In the genomic region with DNA sequence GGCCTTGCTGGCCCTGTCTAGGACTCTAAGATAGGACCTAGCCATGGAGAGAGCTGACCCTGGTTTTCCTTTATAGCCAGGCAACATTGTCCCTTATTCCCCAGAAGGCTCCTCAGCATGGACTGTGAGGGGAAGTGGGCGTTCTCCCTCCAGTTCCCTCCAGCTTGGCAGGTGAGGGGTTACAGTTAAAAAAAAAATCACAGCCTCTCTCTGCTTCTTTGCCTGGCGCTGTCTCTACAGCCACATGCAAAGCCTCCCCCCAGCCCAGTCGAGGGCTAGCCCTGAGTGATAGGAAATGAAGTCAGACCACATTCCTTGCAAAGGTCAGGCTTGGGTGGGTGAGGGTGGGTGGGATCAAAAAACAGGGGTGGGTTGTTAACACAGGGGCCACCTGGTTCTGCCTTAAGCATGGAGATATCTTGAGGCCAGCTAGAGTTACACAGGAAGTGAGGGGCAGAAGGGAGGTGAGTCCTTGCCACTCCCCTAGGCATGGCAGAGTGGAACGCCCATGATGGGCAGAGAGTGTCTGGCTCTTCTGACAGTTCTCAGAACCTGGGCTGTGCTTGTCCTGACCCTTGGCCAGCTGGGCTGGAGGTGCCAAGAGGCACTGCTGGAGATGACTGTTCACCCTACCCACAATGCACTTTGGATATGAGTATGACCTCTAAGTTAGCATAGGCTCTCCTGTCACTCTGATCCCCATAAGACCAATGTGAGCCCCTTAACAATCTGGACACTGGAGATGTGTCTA, we compare ENCODE assay signal across 14 mouse cellular contexts. TPM values are rescaled to one million over a fixed set of nuclear protein-coding genes. Genes with fewer than 3 reads are reported as not detected.
DNase-seq lines count a peak whose midpoint lies in the region; ATAC-seq lines count a peak whose summit lies in the region.
"Had no signal": no experiment of that assay in that cellular context is flagged by ENCODE, and none has a peak within 500 bp of the region (broad histone marks: within the 10 kb centered on the region; RNA-seq: fewer than 3 reads in every experiment).

No protein-coding gene starts in this region.

- H3K27me3 ChIP-seq in heart, embryonic 16.5 days (ENCODE audit: control insufficient read depth, insufficient read depth, low read length): 0 out of 2 replicates have a peak, but pooled peaks cover 2% of the 10 kb centered on the region
- H3K27me3 ChIP-seq in intestine, embryonic 16.5 days (replicated peaks; ENCODE audit: control insufficient read depth, insufficient read depth, low read length): no peaks in the 10 kb centered on the region
- H3K27me3 ChIP-seq in forebrain, embryonic 11.5 days (ENCODE audit: control insufficient read depth, insufficient read depth, low read length): no peaks in the 10 kb centered on the region

- H3K9ac ChIP-seq in heart, embryonic 16.5 days (ENCODE audit: low read length): no peak overlapping the region
- no peak overlapping the region for H3K9ac ChIP-seq in intestine, embryonic 16.5 days (ENCODE audit: low read depth, low read length)
- H3K9ac ChIP-seq in forebrain, embryonic 11.5 days (ENCODE audit: low read length): no peak overlapping the region
- H3K9ac ChIP-seq: hindbrain, embryonic 12.5 days; liver, embryonic 15.5 days had no signal

- H3K4me3 ChIP-seq in heart, embryonic 16.5 days (ENCODE audit: low read length): no peak overlapping the region
- no peak overlapping the region for H3K4me3 ChIP-seq in intestine, embryonic 16.5 days (ENCODE audit: low read length)
- H3K4me3 ChIP-seq in forebrain, embryonic 11.5 days (ENCODE audit: low read depth, low read length): no peak overlapping the region
- H3K4me3 ChIP-seq: hindbrain, embryonic 12.5 days; liver, embryonic 15.5 days had no signal

- WGBS in heart, embryonic 16.5 days: 37% methylated on average over 4 of the region's 4 CpGs
- 29% methylated on average over 4 of the region's 4 CpGs for WGBS in intestine, embryonic 16.5 days
- 66% methylated on average over 4 of the region's 4 CpGs for WGBS in forebrain, embryonic 11.5 days

- 0 out of 2 replicates have a peak, but pooled peaks have one; percentile 12 for ATAC-seq in heart, embryonic 16.5 days (replicated peaks; ENCODE audit: extremely low read depth, insufficient read depth, low FRiP score)
- peak; percentile 70 for ATAC-seq in intestine, embryonic 16.5 days
- ATAC-seq in forebrain, embryonic 11.5 days (replicated peaks; ENCODE audit: low FRiP score): no peak
- ATAC-seq: midbrain, embryonic 16.5 days had no signal

- DNase-seq in heart, postnatal 4 days: no peak
- DNase-seq in urinary bladder, postnatal 14 days (ENCODE audit: low spot score): peak; percentile 21
- no peak for DNase-seq in urinary bladder, postnatal 25 days (ENCODE audit: low spot score)
- no peak for DNase-seq in thymus, postnatal 4 days
- DNase-seq in forebrain, embryonic 11.5 days (ENCODE audit: low spot score): no peak
- DNase-seq: cerebellum, postnatal 10 days; gastrocnemius, postnatal 25 days; thymus, adult 2 months had no signal

- H3K36me3 ChIP-seq in heart, embryonic 16.5 days (ENCODE audit: control insufficient read depth, insufficient read depth): no peaks in the 10 kb centered on the region
- H3K36me3 ChIP-seq in intestine, embryonic 16.5 days (ENCODE audit: control insufficient read depth, insufficient read depth, low read length): no peaks in the 10 kb centered on the region
- H3K36me3 ChIP-seq in forebrain, embryonic 11.5 days (ENCODE audit: control insufficient read depth, insufficient read depth, low read length): no peaks in the 10 kb centered on the region
- H3K36me3 ChIP-seq: hindbrain, embryonic 12.5 days; liver, embryonic 15.5 days had no signal

- no peak overlapping the region for H3K27ac ChIP-seq in heart, embryonic 16.5 days (ENCODE audit: low read length)
- no peak overlapping the region for H3K27ac ChIP-seq in intestine, embryonic 16.5 days (ENCODE audit: low read length)
- no peak overlapping the region for H3K27ac ChIP-seq in forebrain, embryonic 11.5 days (ENCODE audit: low read depth, low read length)
- H3K27ac ChIP-seq: hindbrain, embryonic 12.5 days; liver, embryonic 15.5 days had no signal

- 0 out of 2 replicates have a peak, but pooled peaks cover 4% of the 10 kb centered on the region for H3K4me1 ChIP-seq in heart, embryonic 16.5 days (ENCODE audit: control insufficient read depth, insufficient read depth, low read length)
- H3K4me1 ChIP-seq in intestine, embryonic 16.5 days (ENCODE audit: control insufficient read depth, insufficient read depth, low read length): peaks cover 6% of the 10 kb centered on the region; the same call in 1 of the 2 replicates
- H3K4me1 ChIP-seq in forebrain, embryonic 11.5 days (replicated peaks; ENCODE audit: control insufficient read depth, insufficient read depth, low read length): no peaks in the 10 kb centered on the region
- H3K4me1 ChIP-seq: liver, embryonic 15.5 days had no signal

- H3K4me2 ChIP-seq in heart, embryonic 16.5 days (ENCODE audit: low read depth, low read length): no peak overlapping the region
- H3K4me2 ChIP-seq in intestine, embryonic 16.5 days (ENCODE audit: low read depth, low read length): no peak overlapping the region
- no peak overlapping the region for H3K4me2 ChIP-seq in forebrain, embryonic 11.5 days (ENCODE audit: low read depth, low read length, severe bottlenecking)
- H3K4me2 ChIP-seq: hindbrain, embryonic 12.5 days; liver, embryonic 15.5 days had no signal

- no peaks in the 10 kb centered on the region for H3K9me3 ChIP-seq in heart, embryonic 16.5 days (replicated peaks; ENCODE audit: control insufficient read depth, low read length)
- no peaks in the 10 kb centered on the region for H3K9me3 ChIP-seq in intestine, embryonic 16.5 days (ENCODE audit: control insufficient read depth, low read length)
- H3K9me3 ChIP-seq in forebrain, embryonic 11.5 days (ENCODE audit: control insufficient read depth, low read length): no peaks in the 10 kb centered on the region
- H3K9me3 ChIP-seq: hindbrain, embryonic 12.5 days; liver, embryonic 15.5 days had no signal

RNA-seq across cellular contexts. Expression of gene Msln, which starts 1.6 kb away (rescaled TPM):
- polyA plus RNA-seq in heart, embryonic 16.5 days (2015; fragmentation: Nextera tagmentation; extraction: Ambion mirVana): 50.0 and 51.1 TPM in 2 replicates
- 10 to 100 TPM; 38.4 to 43.3 TPM for total RNA-seq in heart, postnatal 4 days (2021)
- 27.7 and 33.3 TPM in 2 replicates for polyA plus RNA-seq in intestine, embryonic 16.5 days (2015; fragmentation: Nextera tagmentation; extraction: Ambion mirVana)
- polyA plus RNA-seq in forebrain, embryonic 11.5 days (2014; fragmentation: Nextera tagmentation; extraction: Ambion mirVana): not detected in 2 replicates

RNA-seq across cellular contexts. Expression of gene Narfl, which starts 17.8 kb away (rescaled TPM):
- 38.3 and 39.7 TPM in 2 replicates for polyA plus RNA-seq in heart, embryonic 16.5 days (2015; fragmentation: Nextera tagmentation; extraction: Ambion mirVana)
- 10 to 100 TPM; 41.7 to 46.9 TPM for total RNA-seq in heart, postnatal 4 days (2021)
- polyA plus RNA-seq in intestine, embryonic 16.5 days (2015; fragmentation: Nextera tagmentation; extraction: Ambion mirVana): 33.6 and 34.6 TPM in 2 replicates
- polyA plus RNA-seq in forebrain, embryonic 11.5 days (2014; fragmentation: Nextera tagmentation; extraction: Ambion mirVana): 24.0 and 24.5 TPM in 2 replicates

RNA-seq across cellular contexts. Expression of gene Mslnl, which starts 20.0 kb away (rescaled TPM):
- polyA plus RNA-seq in heart, embryonic 16.5 days (2015; fragmentation: Nextera tagmentation; extraction: Ambion mirVana): 0.16 TPM in 2 replicates
- not detected for total RNA-seq in heart, postnatal 4 days (2021)
- 0.05 TPM in 2 replicates for polyA plus RNA-seq in intestine, embryonic 16.5 days (2015; fragmentation: Nextera tagmentation; extraction: Ambion mirVana)
- not detected in 2 replicates for polyA plus RNA-seq in forebrain, embryonic 11.5 days (2014; fragmentation: Nextera tagmentation; extraction: Ambion mirVana)
- total RNA-seq: gastrocnemius, postnatal 25 days; left cerebral cortex, postnatal 14 days had no signal
- polyA plus RNA-seq: hindbrain, embryonic 12.5 days; liver, embryonic 15.5 days; midbrain, embryonic 16.5 days had no signal

RNA-seq across cellular contexts. Expression of gene Rpusd1, which starts 28.3 kb away (rescaled TPM):
- polyA plus RNA-seq in heart, embryonic 16.5 days (2015; fragmentation: Nextera tagmentation; extraction: Ambion mirVana): 12.7 and 13.7 TPM in 2 replicates
- total RNA-seq in heart, postnatal 4 days (2021): 1 to 10 TPM; 5.4 to 6.6 TPM
- polyA plus RNA-seq in intestine, embryonic 16.5 days (2015; fragmentation: Nextera tagmentation; extraction: Ambion mirVana): 15.8 and 19.4 TPM in 2 replicates
- 20.4 and 22.6 TPM in 2 replicates for polyA plus RNA-seq in forebrain, embryonic 11.5 days (2014; fragmentation: Nextera tagmentation; extraction: Ambion mirVana)

RNA-seq across cellular contexts. Expression of gene Chtf18, which starts 28.6 kb away (rescaled TPM):
- 16.7 and 17.2 TPM in 2 replicates for polyA plus RNA-seq in heart, embryonic 16.5 days (2015; fragmentation: Nextera tagmentation; extraction: Ambion mirVana)
- 10 to 100 TPM; 12.6 to 13.6 TPM for total RNA-seq in heart, postnatal 4 days (2021)
- 20.6 and 22.7 TPM in 2 replicates for polyA plus RNA-seq in intestine, embryonic 16.5 days (2015; fragmentation: Nextera tagmentation; extraction: Ambion mirVana)
- 34.6 and 36.0 TPM in 2 replicates for polyA plus RNA-seq in forebrain, embryonic 11.5 days (2014; fragmentation: Nextera tagmentation; extraction: Ambion mirVana)

Comparison
In these comparisons a context has a peak if more than half of its experiments do, and no peak if none do; other contexts are left out.
1. RNA of gene Msln, which starts 1.6 kb away (polyA plus RNA-seq): 50.0 to 51.1 TPM in heart, embryonic 16.5 days and 27.7 to 33.3 TPM in intestine, embryonic 16.5 days; not detected in forebrain, embryonic 11.5 days; every median in the first group is over 10 times any median in the second.